Mouse (Mus musculus) embryonic facial prominence, embryonic 10.5 days (tissue): ENCODE results near the gene Trappc5. TPM values are rescaled to one million over a fixed set of nuclear protein-coding genes. Genes with fewer than 3 reads are reported as not detected.

ENCODE experiments used
- DNase-seq: peaks from one replicate; pipeline ENCODE4 v3.0.0-alpha.2; 2017; ENCODE audit warnings: low spot score
- H3K27ac ChIP-seq: fragments of 300-500 bp; sonication (generic); replicated peaks from 2 replicates; pipeline ENCODE4 v1.5.1; 2016; ENCODE audit warnings: mild to moderate bottlenecking
- H3K27me3 ChIP-seq: fragments of 300-500 bp; sonication (generic); replicated peaks from 2 replicates; pipeline ENCODE4 v1.6.1; 2016; ENCODE audit warnings: low read depth, mild to moderate bottlenecking; ENCODE audit not compliant: poor library complexity, severe bottlenecking
- H3K36me3 ChIP-seq: fragments of 300-500 bp; sonication (generic); replicated peaks from 2 replicates; pipeline ENCODE4 v1.6.1; 2016; ENCODE audit warnings: mild to moderate bottlenecking, moderate library complexity
- H3K4me1 ChIP-seq: fragments of 300-500 bp; sonication (generic); 2 replicates; pipeline ENCODE4 v1.6.1; 2016
- H3K4me3 ChIP-seq: fragments of 300-500 bp; sonication (generic); 2 replicates; pipeline ENCODE4 v1.5.1; 2016; ENCODE audit warnings: mild to moderate bottlenecking, moderate library complexity
- H3K9me3 ChIP-seq: fragments of 300-500 bp; sonication (generic); 2 replicates; pipeline ENCODE4 v1.6.1; 2016; ENCODE audit warnings: mild to moderate bottlenecking
- WGBS: fragments of 180-500 bp; shearing (Covaris S2); methylation state at CpG from one replicate; pipeline ENCODE4 v1.1.7; 2016; 5-methylcytosine and 5-hydroxymethylcytosine counted together
- polyA plus RNA-seq: library from polyadenylated mRNA; unstranded; fragments of >200 nt; fragmentation: Nextera tagmentation; extraction: Ambion mirVana; gene quantifications from 2 replicates; pipeline ENCODE4 v1.2.1, GENCODE M21; 2016

The Trappc5 gene
- polyA plus RNA-seq, 1 experiment from 2014 or later, result 44.6 TPM

DNA sequence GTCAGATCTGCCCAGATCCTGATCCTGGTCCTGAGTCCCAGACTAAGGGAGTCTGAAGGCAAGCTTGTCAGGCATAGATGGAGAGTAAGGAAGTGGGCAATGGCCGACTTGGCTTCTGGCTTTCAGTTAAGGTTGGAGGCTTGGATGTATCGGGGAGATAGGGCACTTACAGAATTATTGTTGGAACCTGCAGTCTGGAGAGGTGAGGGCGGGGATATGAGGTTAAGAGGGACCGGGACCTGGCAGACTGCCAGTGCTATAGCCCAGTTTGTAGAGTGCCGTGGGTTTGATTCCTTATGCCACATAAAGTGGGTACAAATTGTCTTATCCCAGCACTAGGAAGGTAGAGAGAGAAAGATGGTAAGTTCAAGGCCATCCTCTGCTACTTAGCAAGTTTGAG lies 3.6 kb downstream of the Trappc5 start:
- WGBS, result 97% methylated on average over 5 of the region's 5 CpGs
- H3K36me3 ChIP-seq, result peaks cover 54% of the 10 kb centered on the region

DNA sequence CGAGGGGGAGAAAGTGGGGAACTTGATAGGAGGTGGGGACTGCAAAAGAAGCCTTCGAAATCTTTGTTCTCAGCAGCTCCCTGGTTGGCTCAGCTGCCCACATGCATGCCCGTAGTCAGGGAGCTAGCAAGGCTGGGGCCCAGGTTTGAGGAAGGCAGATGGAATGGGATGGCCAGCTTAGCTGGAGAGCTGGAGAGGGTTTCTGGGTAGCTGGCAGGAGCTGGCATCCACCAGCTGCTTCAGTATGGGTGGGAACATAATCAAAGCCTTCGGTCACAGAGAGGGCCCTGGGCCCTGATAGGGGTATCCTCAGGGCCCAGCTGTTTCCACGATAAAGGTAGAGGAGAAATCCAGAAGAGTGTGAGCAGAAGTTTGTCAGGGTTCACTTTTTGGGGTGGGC lies 6.3 kb downstream of the Trappc5 start:
- no peaks in the 10 kb centered on the region for H3K27me3 ChIP-seq
- 92% methylated on average over 5 of the region's 5 CpGs for WGBS
- DNase-seq, result no peak
- peaks cover 54% of the 10 kb centered on the region for H3K36me3 ChIP-seq
- H3K27ac ChIP-seq, result no peak overlapping the region
- peaks cover 4% of the 10 kb centered on the region; the same call in 1 of the 2 replicates for H3K9me3 ChIP-seq
- H3K4me1 ChIP-seq, result peaks cover 6% of the 10 kb centered on the region
- H3K4me3 ChIP-seq, result no peak overlapping the region

More for the DNA sequence above, 3.6 kb downstream of the Trappc5 start:
- Histone ChIP-seq H3K9me3 (peaks cover 4% of the 10 kb centered on the region; the same call in 1 of the 2 replicates), H3K27ac (no peak overlapping the region), H3K4me3 (no peak overlapping the region), H3K27me3 (no peaks in the 10 kb centered on the region), H3K4me1 (peaks cover 13% of the 10 kb centered on the region)
- DNase-seq, result no peak

DNA sequence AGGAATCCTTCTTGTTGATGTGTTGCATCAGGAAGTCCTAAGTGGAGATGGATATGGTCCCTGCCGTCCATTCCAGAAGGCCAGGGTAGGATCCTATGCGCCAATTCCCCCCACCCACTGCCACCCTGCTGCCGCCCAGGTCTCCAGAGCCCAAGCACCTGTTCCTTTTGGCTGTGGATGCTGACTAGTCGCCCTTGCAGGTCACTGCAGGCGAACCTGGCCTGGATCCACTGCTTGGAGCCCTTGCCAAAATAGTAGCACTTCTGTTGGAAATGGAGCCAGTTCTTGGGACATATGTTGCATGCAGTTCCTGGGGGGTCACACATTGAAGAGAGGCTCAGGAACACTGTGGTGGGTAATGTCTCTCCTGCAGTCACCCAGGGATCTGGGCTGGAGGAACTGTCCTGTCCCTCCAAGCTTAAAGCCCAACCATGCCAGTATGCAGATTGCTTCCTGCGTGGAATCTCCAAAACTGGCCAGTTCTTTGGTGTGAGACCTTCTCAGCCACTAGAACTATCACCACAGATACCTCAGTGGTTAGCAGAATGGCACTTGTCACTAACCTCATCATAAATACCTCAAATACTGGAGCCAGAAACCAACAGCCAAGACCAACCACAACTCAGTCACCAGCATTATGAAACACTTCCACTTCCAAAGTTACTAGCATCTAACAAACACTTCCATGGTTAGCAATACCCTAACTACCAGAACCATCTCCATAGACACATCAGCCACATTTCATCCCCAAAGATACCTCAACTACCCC lies 7.5 kb downstream of the Trappc5 start:
- 79% methylated on average over 6 of the region's 6 CpGs for WGBS
- Histone ChIP-seq H3K36me3 (peaks cover 50% of the 10 kb centered on the region), H3K27ac (no peak overlapping the region), H3K9me3 (peaks cover 4% of the 10 kb centered on the region; the same call in 1 of the 2 replicates), H3K4me3 (no peak overlapping the region), H3K4me1 (no peaks in the 10 kb centered on the region), H3K27me3 (no peaks in the 10 kb centered on the region)
- no peak for DNase-seq

DNA sequence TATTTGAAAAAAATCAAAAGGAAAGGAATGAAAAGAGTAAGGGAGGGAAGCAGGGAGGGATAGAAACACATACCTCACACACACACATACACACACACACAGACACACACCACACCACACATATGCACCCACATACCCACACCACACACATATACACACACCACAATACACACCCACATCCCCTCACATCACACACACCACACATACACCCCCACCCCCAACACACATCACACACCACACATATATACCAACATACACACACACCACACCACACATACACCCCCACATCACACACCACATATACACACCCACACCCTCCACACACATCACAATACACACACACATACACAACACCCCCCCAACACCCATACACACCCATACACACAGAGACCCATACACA lies 8.4 kb downstream of the Trappc5 start:
- Histone ChIP-seq H3K27ac (no peak overlapping the region), H3K27me3 (no peaks in the 10 kb centered on the region), H3K36me3 (peaks cover 41% of the 10 kb centered on the region), H3K9me3 (no peaks in the 10 kb centered on the region; the same call in 1 of the 2 replicates), H3K4me3 (no peak overlapping the region), H3K4me1 (no peaks in the 10 kb centered on the region)
- no peak for DNase-seq

DNA sequence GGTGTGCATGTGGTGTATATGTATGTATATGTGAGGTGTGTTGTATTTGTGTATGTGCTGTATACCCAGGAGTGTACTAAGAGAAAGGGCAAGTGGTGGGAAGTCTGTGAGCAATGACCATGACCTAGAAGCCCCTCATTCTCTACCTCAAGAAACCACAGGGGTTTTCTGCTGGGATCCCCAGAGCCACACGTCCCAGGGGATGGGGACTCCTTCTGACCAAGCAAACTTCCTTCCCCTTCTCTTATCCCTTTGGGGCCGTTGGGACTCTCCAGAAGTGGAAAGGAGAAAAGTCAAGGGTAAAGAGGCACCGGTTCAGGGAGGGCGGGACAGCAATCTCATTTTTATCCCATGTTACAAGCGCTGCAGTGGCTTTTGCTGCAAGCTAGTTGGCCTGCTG lies 9.3 kb downstream of the Trappc5 start:
- H3K4me3 ChIP-seq, result no peak overlapping the region
- H3K9me3 ChIP-seq, result no peaks in the 10 kb centered on the region; the same call in 1 of the 2 replicates
- H3K27me3 ChIP-seq, result no peaks in the 10 kb centered on the region
- peaks cover 32% of the 10 kb centered on the region for H3K36me3 ChIP-seq
- no peak for DNase-seq
- H3K4me1 ChIP-seq, result no peaks in the 10 kb centered on the region
- no peak overlapping the region for H3K27ac ChIP-seq
- 69% methylated on average over 5 of the region's 5 CpGs for WGBS

DNA sequence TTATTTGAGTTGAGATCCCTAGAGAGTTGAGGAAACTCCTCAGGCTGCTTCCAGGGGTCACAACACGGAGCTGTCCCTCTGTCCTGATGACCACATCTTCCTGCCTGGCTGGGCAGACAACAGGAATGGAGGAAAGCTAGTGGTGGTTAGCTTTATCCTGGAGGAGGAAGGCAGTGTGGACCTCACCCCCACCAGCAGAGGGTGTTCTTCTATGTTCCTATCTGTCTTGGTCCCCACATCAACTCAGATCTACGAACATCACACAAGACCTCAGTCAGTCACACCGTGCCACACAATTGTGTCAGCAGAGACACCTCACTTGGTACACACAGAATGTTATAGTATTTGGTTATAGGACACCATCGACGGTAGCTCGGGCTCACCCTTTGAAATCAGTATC lies 11.4 kb downstream of the Trappc5 start:
- Histone ChIP-seq H3K36me3 (peaks cover 11% of the 10 kb centered on the region), H3K9me3 (no peaks in the 10 kb centered on the region; the same call in 1 of the 2 replicates), H3K4me3 (no peak overlapping the region), H3K27me3 (no peaks in the 10 kb centered on the region), H3K27ac (no peak overlapping the region), H3K4me1 (no peaks in the 10 kb centered on the region)
- 78% methylated on average over 6 of the region's 6 CpGs for WGBS
- no peak for DNase-seq

DNA sequence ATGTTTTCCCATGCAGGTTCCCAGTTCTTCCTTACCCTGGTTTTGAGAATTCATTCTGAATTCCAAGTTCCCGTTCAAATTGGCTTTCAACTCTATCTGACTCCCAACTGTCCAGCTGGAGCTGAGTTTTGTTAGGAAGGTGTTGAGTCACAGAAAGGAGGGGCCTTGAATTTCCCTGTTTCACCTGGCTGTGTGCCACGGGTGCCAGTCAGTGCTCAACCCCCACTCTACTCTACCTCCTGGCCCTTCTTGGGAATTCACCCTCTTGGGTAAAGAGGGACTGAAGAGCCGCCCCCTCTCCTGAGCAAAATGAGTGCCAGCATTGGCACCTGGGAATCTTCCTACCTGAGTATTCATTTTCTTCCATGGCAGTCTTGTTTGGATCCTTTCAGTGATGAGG lies 14.7 kb downstream of the Trappc5 start:
- no peaks in the 10 kb centered on the region for H3K9me3 ChIP-seq
- WGBS, result 76% methylated on average over 3 of the region's 3 CpGs
- no peak overlapping the region for H3K4me3 ChIP-seq
- H3K36me3 ChIP-seq, result no peaks in the 10 kb centered on the region
- H3K27ac ChIP-seq, result no peak overlapping the region
- H3K27me3 ChIP-seq, result no peaks in the 10 kb centered on the region
- no peaks in the 10 kb centered on the region for H3K4me1 ChIP-seq
- DNase-seq, result no peak

DNA sequence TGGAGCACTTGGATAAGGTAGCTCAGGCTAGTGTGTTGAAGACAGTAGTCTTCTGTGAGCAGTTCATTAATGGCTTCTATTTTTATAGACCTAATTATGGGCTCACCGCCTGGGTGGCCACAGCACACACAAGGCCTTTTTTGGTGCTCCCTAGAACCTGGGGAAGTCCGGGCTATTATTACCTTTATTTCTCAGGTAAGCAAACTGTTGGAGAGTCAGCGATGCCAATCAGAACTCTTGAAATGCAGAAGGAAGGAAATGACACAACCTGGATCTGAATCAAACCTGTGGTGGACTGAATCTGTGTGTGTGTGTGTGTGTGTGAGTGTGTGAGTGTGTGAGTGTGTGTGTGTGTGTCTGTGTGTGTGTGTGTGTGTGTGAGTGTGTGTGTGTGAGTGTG lies 18.0 kb downstream of the Trappc5 start, which contains the start of gene Fcer2a:
Fcer2a (minus strand) TSS at position 55 of the 400 bp plus-strand sequence.
- 79% methylated on average over 3 of the region's 3 CpGs for WGBS
- H3K4me3 ChIP-seq, result no peak within 1 kb of the TSS

DNA sequence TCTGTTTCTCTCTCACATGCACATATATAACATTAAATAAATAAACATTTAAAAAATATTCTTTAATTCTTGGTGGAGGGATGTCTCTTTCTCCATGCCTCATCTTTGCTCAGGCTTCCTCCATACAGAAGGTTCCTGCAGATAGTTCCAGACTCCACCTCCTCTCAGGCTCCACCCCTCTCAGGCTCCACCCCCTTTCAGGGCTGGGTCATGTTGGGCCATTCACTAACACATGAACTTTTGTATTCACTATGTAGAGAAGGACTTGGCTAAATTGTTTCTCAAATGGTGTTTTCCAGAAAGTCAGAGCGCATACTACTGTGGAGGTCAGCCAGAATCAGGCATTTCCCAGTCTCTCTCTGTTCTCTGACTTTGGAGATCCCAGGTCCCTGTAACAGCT lies 25.4 kb downstream of the Trappc5 start:
- H3K4me1 ChIP-seq, result no peaks in the 10 kb centered on the region
- no peak overlapping the region for H3K4me3 ChIP-seq
- no peak overlapping the region for H3K27ac ChIP-seq
- H3K27me3 ChIP-seq, result no peaks in the 10 kb centered on the region
- no peaks in the 10 kb centered on the region; the same call in 1 of the 2 replicates for H3K9me3 ChIP-seq
- H3K36me3 ChIP-seq, result no peaks in the 10 kb centered on the region
- DNase-seq, result no peak
- WGBS, result 96% methylated on average over 1 of the region's 1 CpGs

More for the DNA sequence above, 18.0 kb downstream of the Trappc5 start, which contains the start of gene Fcer2a:
- H3K4me1 ChIP-seq, result no peaks in the 10 kb centered on the region
- no peaks in the 10 kb centered on the region for H3K9me3 ChIP-seq
- no peaks in the 10 kb centered on the region for H3K36me3 ChIP-seq
- no peak within 1 kb of the TSS for H3K27ac ChIP-seq
- no peaks in the 10 kb centered on the region for H3K27me3 ChIP-seq
- DNase-seq, result no peak

DNA sequence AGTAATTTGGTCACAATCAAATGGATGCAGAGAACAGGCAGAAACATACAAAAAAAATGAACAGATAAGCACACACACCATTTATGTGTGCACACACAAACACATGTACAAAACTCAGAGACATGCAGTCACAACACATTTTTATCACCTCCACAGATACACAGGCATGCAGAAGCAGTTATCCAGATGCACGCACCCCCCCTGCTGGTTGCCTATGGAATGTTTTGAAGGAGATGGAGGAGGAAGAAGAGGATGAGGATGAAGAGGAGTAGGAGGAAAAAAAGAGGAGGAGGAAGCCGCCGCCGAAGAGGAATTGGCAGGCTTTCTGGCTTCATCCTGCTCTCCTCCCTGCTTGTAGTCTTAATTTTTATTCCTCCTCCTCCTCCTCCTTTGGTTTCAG lies 29.6 kb downstream of the Trappc5 start:
- H3K9me3 ChIP-seq, result no peaks in the 10 kb centered on the region; the same call in 1 of the 2 replicates
- 65% methylated on average over 4 of the region's 4 CpGs for WGBS
- H3K4me1 ChIP-seq, result no peaks in the 10 kb centered on the region
- no peak overlapping the region for H3K4me3 ChIP-seq
- H3K27ac ChIP-seq, result no peak overlapping the region
- DNase-seq, result peak; percentile 30
- H3K27me3 ChIP-seq, result no peaks in the 10 kb centered on the region
- no peaks in the 10 kb centered on the region for H3K36me3 ChIP-seq

DNA sequence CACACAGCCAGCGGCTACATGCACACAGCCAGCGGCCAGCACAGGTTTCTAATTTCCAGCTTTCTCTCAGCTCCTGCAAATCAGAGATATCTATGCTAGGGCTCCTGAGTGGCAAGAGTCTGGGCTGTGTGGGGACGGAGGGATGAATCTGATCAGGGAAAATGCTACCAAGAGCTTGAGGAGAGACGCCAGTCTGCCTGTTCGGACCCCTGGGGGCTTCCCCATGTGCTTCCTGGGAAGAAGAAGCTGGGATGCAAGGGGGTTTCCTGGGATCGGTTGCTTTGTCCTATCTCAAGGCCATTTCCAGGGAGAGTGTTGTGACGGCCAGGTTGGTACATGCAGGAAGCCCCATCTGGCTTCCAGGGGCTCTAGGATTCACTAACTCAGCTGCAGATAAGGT lies 31.5 kb downstream of the Trappc5 start:
- no peaks in the 10 kb centered on the region for H3K9me3 ChIP-seq
- no peak overlapping the region for H3K4me3 ChIP-seq
- DNase-seq, result no peak
- no peaks in the 10 kb centered on the region for H3K36me3 ChIP-seq
- WGBS, result 68% methylated on average over 7 of the region's 7 CpGs
- H3K27me3 ChIP-seq, result no peaks in the 10 kb centered on the region
- no peaks in the 10 kb centered on the region for H3K4me1 ChIP-seq
- H3K27ac ChIP-seq, result no peak overlapping the region

DNA sequence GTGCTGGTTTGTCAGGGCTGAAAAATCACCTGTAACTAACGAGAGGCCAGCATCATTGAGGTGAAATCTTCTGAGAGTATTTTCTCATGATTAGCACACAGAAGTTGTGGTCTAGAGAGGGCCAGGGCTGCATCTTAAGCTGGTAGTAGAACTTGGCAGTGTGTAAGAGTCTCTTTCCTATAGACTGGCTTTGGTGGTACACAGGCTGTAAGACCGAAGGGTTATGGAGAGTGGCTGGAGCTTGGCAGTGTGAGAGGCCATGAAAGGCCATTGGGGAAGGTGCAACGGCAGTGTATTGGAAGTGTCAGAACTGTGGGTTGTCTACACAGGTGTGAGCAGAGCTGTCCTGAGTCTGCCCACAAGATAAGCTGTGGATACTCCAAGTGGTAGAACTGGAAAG lies 34.2 kb downstream of the Trappc5 start:
- H3K27ac ChIP-seq, result no peak overlapping the region
- no peaks in the 10 kb centered on the region for H3K27me3 ChIP-seq
- no peaks in the 10 kb centered on the region for H3K4me1 ChIP-seq
- H3K9me3 ChIP-seq, result no peaks in the 10 kb centered on the region
- no peak overlapping the region for H3K4me3 ChIP-seq
- DNase-seq, result no peak
- WGBS, result 80% methylated on average over 3 of the region's 3 CpGs
- H3K36me3 ChIP-seq, result no peaks in the 10 kb centered on the region

DNA sequence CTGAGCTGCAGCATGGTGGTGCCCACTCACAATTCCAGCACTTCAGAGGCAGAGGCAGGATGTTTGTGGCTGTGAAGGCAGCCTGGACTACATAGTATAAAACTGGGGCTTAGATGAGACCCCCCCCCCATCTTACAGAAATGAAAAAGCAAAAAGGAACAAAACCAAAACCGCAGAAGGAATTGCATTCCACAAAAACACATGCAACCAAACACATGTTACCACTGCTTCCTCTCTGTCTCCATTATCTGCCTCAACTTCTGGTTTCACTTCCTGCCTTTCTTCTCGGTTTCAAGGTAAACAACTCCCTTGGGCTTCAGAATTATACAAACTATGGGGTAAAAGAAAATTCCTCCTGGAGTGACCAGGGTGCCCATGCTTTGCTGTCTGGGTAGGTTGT lies 35.5 kb downstream of the Trappc5 start:
- no peak for DNase-seq
- H3K9me3 ChIP-seq, result no peaks in the 10 kb centered on the region
- H3K4me3 ChIP-seq, result no peak overlapping the region
- WGBS, result 58% methylated on average over 2 of the region's 2 CpGs
- no peaks in the 10 kb centered on the region for H3K36me3 ChIP-seq
- no peaks in the 10 kb centered on the region for H3K4me1 ChIP-seq
- no peak overlapping the region for H3K27ac ChIP-seq
- H3K27me3 ChIP-seq, result no peaks in the 10 kb centered on the region
